Mouse (Mus musculus): ENCODE measurements at regions not wholly inside any gene's neighbourhood (a gene's known extent, or its start where the extent isn't known, plus 50 kb on each side); places are given as distances from the start of the nearest gene placed in this dataset.

GRCm38 (mm10) chr3:149466973-149467372, 476.6 kb upstream of the Adgrl2 start:
- no peak for TF ChIP-seq POLR2A (IDR thresholded peaks at IDR 0.05; ENCODE audit: insufficient read depth, low read depth, low read length)
- TF ChIP-seq CTCF (IDR thresholded peaks at IDR 0.05) = no peak
- no peak for TF ChIP-seq EP300 (IDR thresholded peaks at IDR 0.05; ENCODE audit: insufficient read depth, low read depth, low read length)
